Mouse (Mus musculus): ENCODE results near the gene Aida.

GRCm38 (mm10) chr1:183275763-183276162 is 20.6 kb upstream of the Aida start:
- TF ChIP-seq CTCF (IDR thresholded peaks at IDR 0.05; ENCODE audit: low read depth) (no peak), EP300 (IDR thresholded peaks at IDR 0.05; ENCODE audit: low read depth) (no peak)

Data from liver, embryonic 14.5 days (tissue).